8 mouse cellular contexts compared by ENCODE assay signal in the genomic region with DNA sequence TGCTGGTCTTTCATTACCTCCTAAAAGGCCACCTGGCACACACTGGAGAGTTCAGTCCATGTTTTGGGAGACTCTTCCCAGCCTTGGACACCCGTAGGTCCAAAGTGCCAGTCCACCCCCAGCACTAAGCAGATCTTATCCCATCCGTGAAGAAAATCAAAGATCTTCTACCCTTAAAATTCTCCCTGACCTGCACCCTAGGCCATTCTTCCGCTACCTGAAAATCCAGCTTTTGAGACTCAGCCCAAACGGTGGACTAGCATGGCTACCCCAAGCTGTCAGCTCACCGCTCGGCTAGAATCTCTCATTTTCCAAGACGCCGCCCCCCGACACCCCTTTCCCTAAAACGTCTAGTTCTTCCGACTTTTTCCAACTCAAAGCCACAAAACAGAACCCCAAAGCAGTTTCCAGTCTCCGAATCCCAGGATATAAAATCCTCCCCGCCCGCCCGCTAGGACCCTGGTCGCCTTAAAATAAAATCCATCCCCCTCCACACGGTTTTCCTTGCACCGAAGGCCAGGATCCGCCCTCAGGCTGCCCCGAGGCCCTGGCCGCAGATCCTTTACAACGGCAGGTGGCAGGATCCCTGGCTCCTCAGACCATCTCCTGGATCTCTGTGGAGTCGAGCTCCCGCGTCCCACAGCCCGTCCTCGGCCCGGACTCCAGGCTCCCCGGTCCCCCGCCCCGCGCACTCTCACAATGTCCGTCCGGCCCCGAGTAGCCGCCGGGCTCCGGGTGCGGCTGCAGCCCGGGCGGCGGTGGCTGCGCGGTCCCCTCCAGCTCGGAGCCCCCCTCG. TPM values are rescaled to one million over a fixed set of nuclear protein-coding genes. Genes with fewer than 3 reads are reported as not detected.
DNase-seq lines count a peak whose midpoint lies in the region; ATAC-seq and TF ChIP-seq lines count a peak whose summit lies in the region.

No protein-coding gene starts in this region.

- H3K4me1 ChIP-seq in lung, adult 2 months (ENCODE audit: control insufficient read depth, insufficient read depth, low read length), result peaks cover 11% of the 10 kb centered on the region; the same call in 1 of the 2 replicates
- no peaks in the 10 kb centered on the region for H3K4me1 ChIP-seq in embryonic facial prominence, embryonic 11.5 days (ENCODE audit: control insufficient read depth, insufficient read depth, low read length)
- peaks cover 18% of the 10 kb centered on the region for H3K4me1 ChIP-seq in intestine, embryonic 14.5 days (replicated peaks; ENCODE audit: control insufficient read depth, insufficient read depth, low read length)
- peaks cover 17% of the 10 kb centered on the region; the same call in 1 of the 2 replicates for H3K4me1 ChIP-seq in lung, postnatal 0 days (ENCODE audit: insufficient read depth, low read depth, low read length)
- H3K4me1 ChIP-seq in stomach, embryonic 16.5 days (ENCODE audit: control insufficient read depth, insufficient read depth, low read length), result peaks cover 16% of the 10 kb centered on the region

- H3K9me3 ChIP-seq in embryonic facial prominence, embryonic 11.5 days (replicated peaks; ENCODE audit: control insufficient read depth, low read length), result no peaks in the 10 kb centered on the region
- H3K9me3 ChIP-seq in intestine, embryonic 14.5 days (ENCODE audit: control insufficient read depth, low read length), result no peaks in the 10 kb centered on the region
- no peaks in the 10 kb centered on the region for H3K9me3 ChIP-seq in lung, postnatal 0 days (ENCODE audit: low read length)
- H3K9me3 ChIP-seq in stomach, embryonic 16.5 days (replicated peaks; ENCODE audit: control insufficient read depth, low read length), result no peaks in the 10 kb centered on the region

- DNase-seq in lung, adult 2 months, result no peak
- no peak for DNase-seq in lung, postnatal 36 days
- DNase-seq in R1 (ENCODE audit: low read depth, low spot score), result peak; percentile 31
- peak; percentile 14 for DNase-seq in embryonic facial prominence, embryonic 11.5 days (ENCODE audit: low spot score)
- DNase-seq in intestine, embryonic 14.5 days (ENCODE audit: low spot score), result no peak
- peak; percentile 58 for DNase-seq in lung, postnatal 0 days (ENCODE audit: low spot score)

- no peaks in the 10 kb centered on the region for H3K27me3 ChIP-seq in embryonic facial prominence, embryonic 11.5 days (ENCODE audit: control insufficient read depth, insufficient read depth, low read length)
- no peaks in the 10 kb centered on the region for H3K27me3 ChIP-seq in intestine, embryonic 14.5 days (replicated peaks; ENCODE audit: control insufficient read depth, insufficient read depth, low read length)
- H3K27me3 ChIP-seq in lung, postnatal 0 days (replicated peaks; ENCODE audit: insufficient read depth, low read length), result no peaks in the 10 kb centered on the region
- no peaks in the 10 kb centered on the region for H3K27me3 ChIP-seq in stomach, embryonic 16.5 days (ENCODE audit: control insufficient read depth, insufficient read depth, low read length)

- no peak for ATAC-seq in embryonic facial prominence, embryonic 11.5 days (replicated peaks; ENCODE audit: insufficient number of reproducible peaks, low FRiP score, low TSS enrichment, low read depth)
- peak; percentile 21 for ATAC-seq in intestine, embryonic 14.5 days (replicated peaks; ENCODE audit: low FRiP score, low TSS enrichment, low read depth)
- peak; percentile 6 for ATAC-seq in lung, postnatal 0 days
- no peak for ATAC-seq in stomach, embryonic 16.5 days (ENCODE audit: insufficient read depth, low FRiP score)
- ATAC-seq in activated CD4-positive, CD25-positive, alpha-beta regulatory T cell, adult 4 months, result no peak

- H3K9ac ChIP-seq in embryonic facial prominence, embryonic 11.5 days (replicated peaks; ENCODE audit: low read length), result peak overlapping the region; percentile 98
- peak overlapping the region; percentile 98 for H3K9ac ChIP-seq in intestine, embryonic 14.5 days (ENCODE audit: low read length)
- peak overlapping the region; percentile 99 for H3K9ac ChIP-seq in lung, postnatal 0 days (replicated peaks; ENCODE audit: low read depth)
- peak overlapping the region; percentile 98 for H3K9ac ChIP-seq in stomach, embryonic 16.5 days (ENCODE audit: low read length)

- TF ChIP-seq CTCF in lung, adult 2 months (IDR thresholded peaks at IDR 0.05; ENCODE audit: insufficient read depth, low read length), result no peak
- TF ChIP-seq CTCF in lung, postnatal 0 days (IDR thresholded peaks at IDR 0.05), result no peak

- peaks cover 7% of the 10 kb centered on the region for H3K36me3 ChIP-seq in embryonic facial prominence, embryonic 11.5 days (replicated peaks; ENCODE audit: control insufficient read depth, insufficient read depth, low read depth, low read length)
- H3K36me3 ChIP-seq in intestine, embryonic 14.5 days (ENCODE audit: control insufficient read depth, insufficient read depth, low read length), result peaks cover 46% of the 10 kb centered on the region
- H3K36me3 ChIP-seq in lung, postnatal 0 days (ENCODE audit: insufficient read depth, low read length), result peaks cover 16% of the 10 kb centered on the region; the same call in 1 of the 2 replicates
- peaks cover 11% of the 10 kb centered on the region; the same call in 1 of the 2 replicates for H3K36me3 ChIP-seq in stomach, embryonic 16.5 days (ENCODE audit: control insufficient read depth, insufficient read depth, low read length)

- WGBS in lung, adult 2 months, result 1% methylated on average over 46 of the region's 46 CpGs
- WGBS in embryonic facial prominence, embryonic 11.5 days, result 2% methylated on average over 46 of the region's 46 CpGs
- under 1% methylated on average over 46 of the region's 46 CpGs for WGBS in intestine, embryonic 14.5 days
- 0% methylated on average over 46 of the region's 46 CpGs for WGBS in lung, postnatal 0 days
- WGBS in stomach, embryonic 16.5 days, result 1% methylated on average over 46 of the region's 46 CpGs

- TF ChIP-seq EP300 in lung, postnatal 0 days (IDR thresholded peaks at IDR 0.05), result no peak

- no peak for TF ChIP-seq POLR2A in lung, adult 2 months (IDR thresholded peaks at IDR 0.05; ENCODE audit: borderline replicate concordance, extremely low read depth, low read depth, low read length)

- H3K27ac ChIP-seq in embryonic facial prominence, embryonic 11.5 days (replicated peaks; ENCODE audit: low read depth, low read length), result peak overlapping the region; percentile 95
- peak overlapping the region; percentile 96 for H3K27ac ChIP-seq in intestine, embryonic 14.5 days (ENCODE audit: low read depth)
- H3K27ac ChIP-seq in lung, postnatal 0 days (ENCODE audit: low read length), result peak overlapping the region; percentile 100
- H3K27ac ChIP-seq in stomach, embryonic 16.5 days (ENCODE audit: low read length), result peak overlapping the region; percentile 99

- peak overlapping the region; percentile 80 for H3K4me3 ChIP-seq in lung, adult 2 months (replicated peaks; ENCODE audit: extremely low read depth, low read depth, low read length)
- H3K4me3 ChIP-seq in embryonic facial prominence, embryonic 11.5 days (ENCODE audit: low read depth, low read length), result peak overlapping the region; percentile 98
- H3K4me3 ChIP-seq in intestine, embryonic 14.5 days (ENCODE audit: low read depth, low read length), result peak overlapping the region; percentile 97
- H3K4me3 ChIP-seq in lung, postnatal 0 days (ENCODE audit: low read depth, low read length), result peak overlapping the region; percentile 97
- peak overlapping the region; percentile 94 for H3K4me3 ChIP-seq in stomach, embryonic 16.5 days (replicated peaks; ENCODE audit: low read length)

- H3K4me2 ChIP-seq in embryonic facial prominence, embryonic 11.5 days (ENCODE audit: low read depth, low read length), result peak overlapping the region; percentile 80
- H3K4me2 ChIP-seq in intestine, embryonic 14.5 days (ENCODE audit: low read length), result peak overlapping the region; percentile 99
- peak overlapping the region; percentile 72 for H3K4me2 ChIP-seq in lung, postnatal 0 days (replicated peaks; ENCODE audit: low read depth, low read length)
- peak overlapping the region; percentile 93 for H3K4me2 ChIP-seq in stomach, embryonic 16.5 days (ENCODE audit: low read depth, low read length)

RNA-seq across cellular contexts. Expression of a gene that starts 0.7 kb away (rescaled TPM):
- polyA plus RNA-seq in lung, adult 2 months (2012; rRNA removed), result 43.8 and 49.9 TPM in 2 replicates
- 73.3 and 76.8 TPM in 2 replicates for polyA plus RNA-seq in embryonic facial prominence, embryonic 11.5 days (2014; fragmentation: Nextera tagmentation; extraction: Ambion mirVana)
- 65.1 and 68.4 TPM in 2 replicates for polyA plus RNA-seq in intestine, embryonic 14.5 days (2014; fragmentation: Nextera tagmentation; extraction: Ambion mirVana)
- 32.4 and 34.5 TPM in 2 replicates for polyA plus RNA-seq in lung, postnatal 0 days (2015; fragmentation: Nextera tagmentation; extraction: Ambion mirVana)
- polyA plus RNA-seq in stomach, embryonic 16.5 days (2015; fragmentation: Nextera tagmentation; extraction: Ambion mirVana), result 35.4 and 39.6 TPM in 2 replicates
- 10 to 100 TPM; 47.1 to 58.0 TPM for polyA plus RNA-seq in activated CD4-positive, CD25-positive, alpha-beta regulatory T cell, adult 4 months (2017; shearing (Covaris generic))

RNA-seq across cellular contexts. Expression of a gene that starts 34.7 kb away (rescaled TPM):
- polyA plus RNA-seq in lung, adult 2 months (2012; rRNA removed), result 91.8 and 92.0 TPM in 2 replicates
- 30.3 and 36.4 TPM in 2 replicates for polyA plus RNA-seq in embryonic facial prominence, embryonic 11.5 days (2014; fragmentation: Nextera tagmentation; extraction: Ambion mirVana)
- polyA plus RNA-seq in intestine, embryonic 14.5 days (2014; fragmentation: Nextera tagmentation; extraction: Ambion mirVana), result 71.1 and 73.5 TPM in 2 replicates
- 74.6 and 81.6 TPM in 2 replicates for polyA plus RNA-seq in lung, postnatal 0 days (2015; fragmentation: Nextera tagmentation; extraction: Ambion mirVana)
- polyA plus RNA-seq in stomach, embryonic 16.5 days (2015; fragmentation: Nextera tagmentation; extraction: Ambion mirVana), result 80.8 and 85.1 TPM in 2 replicates
- 10 to 100 TPM; 16.5 to 26.4 TPM for polyA plus RNA-seq in activated CD4-positive, CD25-positive, alpha-beta regulatory T cell, adult 4 months (2017; shearing (Covaris generic))

RNA-seq across cellular contexts. Expression of a gene that starts 35.0 kb away (rescaled TPM):
- polyA plus RNA-seq in lung, adult 2 months (2012; rRNA removed), result 60.0 and 69.2 TPM in 2 replicates
- polyA plus RNA-seq in embryonic facial prominence, embryonic 11.5 days (2014; fragmentation: Nextera tagmentation; extraction: Ambion mirVana), result 23.2 and 24.8 TPM in 2 replicates
- 27.0 and 27.4 TPM in 2 replicates for polyA plus RNA-seq in intestine, embryonic 14.5 days (2014; fragmentation: Nextera tagmentation; extraction: Ambion mirVana)
- 9.8 and 12.1 TPM in 2 replicates for polyA plus RNA-seq in lung, postnatal 0 days (2015; fragmentation: Nextera tagmentation; extraction: Ambion mirVana)
- 19.6 and 22.5 TPM in 2 replicates for polyA plus RNA-seq in stomach, embryonic 16.5 days (2015; fragmentation: Nextera tagmentation; extraction: Ambion mirVana)
- polyA plus RNA-seq in activated CD4-positive, CD25-positive, alpha-beta regulatory T cell, adult 4 months (2017; shearing (Covaris generic)), result 10 to 100 TPM; 31.1 to 46.9 TPM

Comparison
In these comparisons a context has a peak if more than half of its experiments do, and no peak if none do; other contexts are left out.
1. DNase-seq: peak in R1 (single experiment), embryonic facial prominence, embryonic 11.5 days (single experiment) and lung, postnatal 0 days (single experiment); none in lung, adult 2 months (single experiment), lung, postnatal 36 days (single experiment) and intestine, embryonic 14.5 days (single experiment).
2. ATAC-seq: peak in intestine, embryonic 14.5 days (single experiment) and lung, postnatal 0 days (single experiment); none in embryonic facial prominence, embryonic 11.5 days (single experiment), stomach, embryonic 16.5 days (single experiment) and activated CD4-positive, CD25-positive, alpha-beta regulatory T cell, adult 4 months (single experiment).
3. Peak in every context shown above with its lines, with median percentiles within 50 percentile points of each other: H3K4me3 ChIP-seq, H3K27ac ChIP-seq, H3K4me2 ChIP-seq and H3K9ac ChIP-seq.